Mouse (Mus musculus) neural tube, embryonic 11.5 days (tissue): ENCODE results near the gene Olfr1564. TPM values are rescaled to one million over a fixed set of nuclear protein-coding genes. Genes with fewer than 3 reads are reported as not detected.

ENCODE experiments used
- polyA plus RNA-seq: library from polyadenylated mRNA; unstranded; fragments of >200 nt; fragmentation: Nextera tagmentation; extraction: Ambion mirVana; gene quantifications from 2 replicates; pipeline ENCODE4 v1.2.1, GENCODE M21; 2014

The Olfr1564 gene
- polyA plus RNA-seq, 1 experiment from 2014 or later: not detected

Other genes starting within 250 kb of the Olfr1564 start
- gene Zfp952, start 228.6 kb downstream of the Olfr1564 start, polyA plus RNA-seq: 16.8 and 18.6 TPM in 2 replicates
- 22.9 and 25.9 TPM in 2 replicates for gene Zfp763, start 188.3 kb downstream of the Olfr1564 start, polyA plus RNA-seq
- gene 4921501E09Rik, start 153.6 kb downstream of the Olfr1564 start, polyA plus RNA-seq: not detected in 2 replicates
- gene Zfp563, start 132.4 kb downstream of the Olfr1564 start, polyA plus RNA-seq: 10.7 and 11.9 TPM in 2 replicates
- gene Morc2b, start 82.0 kb downstream of the Olfr1564 start, polyA plus RNA-seq: 0.12 and 0.18 TPM in 2 replicates
- 0.05 TPM in 1 of 2 replicates, not detected in the other for gene Olfr55, start 53.2 kb downstream of the Olfr1564 start, polyA plus RNA-seq
- not detected in 2 replicates for gene Olfr239, start 30.4 kb downstream of the Olfr1564 start, polyA plus RNA-seq
- gene Zfp955a, start 33.5 kb upstream of the Olfr1564 start, polyA plus RNA-seq: 20.6 and 22.8 TPM in 2 replicates
- gene Olfr63, start 43.0 kb upstream of the Olfr1564 start, polyA plus RNA-seq: 0.07 TPM in 1 of 2 replicates, not detected in the other
- 9.5 and 10.3 TPM in 2 replicates for gene Zfp955b, start 67.9 kb upstream of the Olfr1564 start, polyA plus RNA-seq
- 17.9 and 18.9 TPM in 2 replicates for gene Zfp81, start 137.2 kb upstream of the Olfr1564 start, polyA plus RNA-seq
- 20.6 and 25.0 TPM in 2 replicates for gene Zfp101, start 173.0 kb upstream of the Olfr1564 start, polyA plus RNA-seq
- not detected in 2 replicates for gene Actl9, start 211.2 kb upstream of the Olfr1564 start, polyA plus RNA-seq